Mouse (Mus musculus) adrenal gland, postnatal 10 days (tissue): Measurements from ENCODE around the gene Ago1. TPM values are rescaled to one million over a fixed set of nuclear protein-coding genes. Genes with fewer than 3 reads are reported as not detected.

Experiments used
- DNase-seq: peaks from one replicate; pipeline ENCODE4 v3.0.0; 2021; ENCODE audit warnings: mixed read lengths
- long read RNA-seq, 2 experiments: library from polyadenylated mRNA; stranded (forward); transcript quantifications; one replicate each; pipeline ENCODE4 v2.0.0; 2021
- total RNA-seq, 2 experiments: library from RNA; stranded (reverse); gene quantifications; 2 replicates each; pipeline ENCODE4 v1.2.3; 2021

The Ago1 gene
- total RNA-seq = 10 to 100 TPM; 27.1 to 34.1 TPM
- long read RNA-seq, experiment 1, partial matches to known transcripts = 0 of 6 reads
- long read RNA-seq, experiment 1, other reads (novel, unspliced or antisense) = 6 of 6 reads
- long read RNA-seq, experiment 2, partial matches to known transcripts = 0 of 3 reads
- long read RNA-seq, experiment 2, other reads (novel, unspliced or antisense) = 3 of 3 reads

DNA sequence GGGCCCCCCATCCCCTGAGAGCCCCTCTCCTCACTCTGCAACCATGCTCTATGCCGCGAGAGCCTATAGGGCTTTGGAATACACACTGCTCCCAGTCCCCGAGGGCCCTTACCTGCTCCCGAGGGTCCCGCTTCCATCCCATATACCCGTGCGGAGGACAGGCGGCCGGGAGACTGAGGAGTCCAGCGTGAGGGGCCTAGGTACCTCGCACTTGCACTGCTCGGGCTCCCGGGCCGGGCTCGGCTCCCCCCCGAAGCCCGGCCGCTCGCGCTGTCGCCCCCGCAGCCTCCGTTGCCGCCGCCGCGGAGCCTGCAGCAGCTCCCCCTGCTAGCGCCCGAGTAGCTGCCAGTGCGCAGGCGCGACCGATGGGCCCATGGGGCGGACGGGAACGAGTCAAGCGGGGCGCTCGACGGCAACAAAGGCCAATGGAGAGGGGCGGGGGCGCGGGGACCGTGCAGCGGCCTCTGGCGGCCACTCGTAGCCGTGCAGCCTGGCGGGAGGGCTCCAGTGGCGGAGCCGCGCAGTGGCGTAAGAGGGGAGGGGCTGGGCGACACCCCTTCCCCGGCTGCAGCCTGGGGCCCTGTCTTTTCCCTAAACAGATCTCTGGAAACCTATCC is at the start of gene Ago1:
Gene Ago1, minus strand, starts transcription at position 299 of the 617 bp plus-strand sequence.
- peak; percentile 98 for DNase-seq

DNA sequence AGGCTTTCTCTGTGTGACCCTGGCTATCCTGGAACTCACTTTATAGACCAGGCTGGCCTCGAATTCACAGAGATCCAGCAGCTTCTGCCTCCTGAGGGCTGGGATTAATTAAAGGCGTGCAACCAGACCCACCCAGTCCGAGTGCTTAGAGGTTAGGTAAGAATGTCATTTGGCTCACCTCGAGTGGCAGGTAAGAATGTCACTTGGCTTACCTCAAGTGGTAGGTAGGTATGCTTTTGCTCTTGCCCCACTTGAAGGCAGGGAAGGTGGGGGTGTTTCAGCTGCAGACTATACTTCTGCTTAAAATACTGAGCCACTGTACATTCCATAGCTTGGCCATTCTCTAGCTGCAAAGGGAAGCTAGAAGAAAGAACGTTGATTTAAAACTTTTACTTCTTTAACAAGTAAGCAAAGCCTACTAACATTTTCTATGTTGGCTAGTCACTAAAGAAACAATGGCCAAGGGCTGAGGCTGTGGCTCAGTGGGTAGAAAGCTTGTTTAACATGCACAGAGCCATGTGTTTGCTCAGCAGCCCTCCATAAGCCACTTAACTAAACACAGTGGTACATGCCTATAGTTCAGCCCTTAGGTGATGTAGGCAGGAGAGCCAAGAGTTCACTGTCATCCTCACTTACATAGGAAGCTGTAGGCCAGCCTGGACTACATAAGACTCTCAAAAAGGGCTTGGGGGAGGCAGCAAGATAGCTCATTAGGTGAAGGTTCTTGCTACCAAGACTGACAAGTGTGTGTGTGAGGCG is 44.1 kb upstream of the Ago1 start:
- DNase-seq = no peak

GRCm38 (mm10) chr4:126511013-126511412 is 42.6 kb upstream of the Ago1 start:
- DNase-seq = no peak

GRCm38 (mm10) chr4:126509072-126509471 is 40.7 kb upstream of the Ago1 start:
- DNase-seq = no peak

DNA sequence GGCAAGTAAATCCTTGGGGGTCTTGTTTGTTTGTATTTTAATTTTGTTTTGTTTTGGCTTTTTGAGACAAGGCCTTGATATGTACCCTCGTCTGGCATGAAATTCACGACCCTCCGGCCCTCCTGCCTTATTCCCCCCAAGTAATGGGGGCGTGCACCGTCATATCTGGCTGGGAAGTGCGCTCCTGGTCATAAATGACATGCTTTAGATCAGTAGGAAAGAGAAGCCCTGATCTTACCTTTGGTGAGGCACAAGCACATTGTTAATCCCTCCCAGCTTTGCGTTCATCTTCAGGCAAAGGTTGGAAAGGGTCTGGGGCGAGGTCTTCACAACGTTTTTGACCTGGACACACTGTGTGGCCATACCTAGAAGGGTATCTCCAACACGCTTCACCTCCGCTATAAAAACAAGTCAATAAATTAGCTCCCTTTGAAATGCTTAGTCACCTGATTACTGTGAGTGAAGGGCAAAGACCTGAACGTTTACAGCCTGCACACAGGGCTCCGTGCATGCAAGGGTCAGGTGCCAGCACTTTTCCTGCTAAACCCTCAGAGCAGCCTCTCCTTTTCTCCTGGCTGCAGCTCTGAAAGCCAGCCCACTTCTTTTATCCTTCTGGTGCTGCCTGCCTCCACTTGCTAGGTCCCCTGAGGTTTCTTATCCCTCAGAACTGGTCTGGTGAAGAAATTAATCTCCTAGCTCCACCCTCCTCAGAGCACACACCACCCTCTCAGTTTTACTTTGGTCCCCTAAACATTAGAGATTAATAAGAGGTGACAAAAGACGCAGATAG is 39.9 kb upstream of the Ago1 start:
- no peak for DNase-seq

DNA sequence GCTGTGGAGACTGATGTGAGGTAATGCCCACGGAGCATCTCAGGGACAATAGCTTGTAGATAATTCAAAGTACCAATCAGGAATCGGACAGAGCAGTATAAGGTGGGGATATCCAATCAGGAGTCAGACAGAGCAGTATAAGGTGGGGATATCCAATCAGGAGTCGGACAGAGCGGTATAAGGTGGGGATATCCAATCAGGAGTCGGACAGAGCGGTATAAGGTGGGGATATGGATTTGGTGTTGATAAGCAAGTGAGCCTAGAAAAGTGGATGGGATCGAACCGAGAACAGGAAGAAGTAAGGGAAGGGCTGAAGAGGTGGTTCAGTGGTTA is 34.6 kb upstream of the Ago1 start:
- DNase-seq = no peak

DNA sequence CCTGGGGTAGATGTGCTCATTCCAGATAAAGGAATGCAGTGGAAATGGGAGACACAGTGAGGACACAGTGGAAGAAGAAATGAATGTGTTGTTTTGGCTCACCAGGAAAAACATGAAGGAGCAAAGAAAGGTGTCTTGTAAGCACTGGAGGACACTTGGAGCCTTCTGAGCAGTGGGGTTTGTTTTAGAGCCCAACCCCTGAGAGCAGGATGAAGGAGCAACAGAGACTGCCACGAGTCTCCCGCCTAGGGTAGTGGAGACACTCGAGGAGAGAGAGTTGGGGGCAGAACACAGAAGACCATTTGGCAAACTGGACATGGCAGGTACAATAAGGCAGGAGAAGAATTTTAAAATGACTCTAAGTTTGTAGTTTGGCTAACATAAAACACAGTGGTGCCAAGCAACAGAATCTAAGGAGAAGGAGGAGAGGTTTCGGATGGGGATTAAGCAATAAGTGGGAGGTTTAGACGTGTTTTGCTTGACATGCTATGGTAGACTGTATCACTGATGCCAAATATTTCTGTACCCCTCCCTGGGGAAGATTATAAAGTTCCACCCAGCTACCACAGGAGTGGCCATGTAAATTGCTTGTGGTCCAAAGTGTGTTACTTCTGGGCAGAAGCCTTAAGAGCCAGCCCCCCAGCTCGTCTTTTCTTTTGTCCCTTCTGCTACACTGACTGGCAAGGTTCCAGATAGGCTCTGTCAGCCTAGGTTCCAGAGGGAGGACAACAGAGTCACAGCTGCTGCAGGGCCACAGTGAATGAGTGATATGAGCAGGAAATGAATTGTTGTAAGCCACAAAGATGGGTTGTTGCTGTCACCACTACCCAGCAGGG is 34.0 kb upstream of the Ago1 start:
- DNase-seq = no peak

GRCm38 (mm10) chr4:126498601-126499000 is 30.2 kb upstream of the Ago1 start:
- DNase-seq = no peak

DNA sequence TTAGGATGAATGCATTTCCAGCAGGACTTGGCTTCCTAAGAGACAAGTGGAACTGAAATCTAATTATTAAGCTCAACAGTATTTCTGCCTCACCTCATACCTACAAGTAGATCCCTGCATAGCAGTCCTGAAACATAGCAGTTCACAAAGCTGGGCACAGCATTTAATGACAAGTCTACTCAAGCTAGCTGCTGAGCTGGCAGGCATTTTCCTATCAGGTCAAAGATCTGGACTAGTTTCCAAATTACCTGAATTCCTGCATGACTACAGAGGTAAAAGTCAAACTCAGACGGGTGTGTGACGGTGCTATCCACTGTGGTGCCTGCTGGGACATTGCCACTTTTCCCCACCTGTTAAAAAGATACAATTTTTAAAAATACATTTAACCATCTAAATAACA is 28.6 kb upstream of the Ago1 start:
- no peak for DNase-seq

DNA sequence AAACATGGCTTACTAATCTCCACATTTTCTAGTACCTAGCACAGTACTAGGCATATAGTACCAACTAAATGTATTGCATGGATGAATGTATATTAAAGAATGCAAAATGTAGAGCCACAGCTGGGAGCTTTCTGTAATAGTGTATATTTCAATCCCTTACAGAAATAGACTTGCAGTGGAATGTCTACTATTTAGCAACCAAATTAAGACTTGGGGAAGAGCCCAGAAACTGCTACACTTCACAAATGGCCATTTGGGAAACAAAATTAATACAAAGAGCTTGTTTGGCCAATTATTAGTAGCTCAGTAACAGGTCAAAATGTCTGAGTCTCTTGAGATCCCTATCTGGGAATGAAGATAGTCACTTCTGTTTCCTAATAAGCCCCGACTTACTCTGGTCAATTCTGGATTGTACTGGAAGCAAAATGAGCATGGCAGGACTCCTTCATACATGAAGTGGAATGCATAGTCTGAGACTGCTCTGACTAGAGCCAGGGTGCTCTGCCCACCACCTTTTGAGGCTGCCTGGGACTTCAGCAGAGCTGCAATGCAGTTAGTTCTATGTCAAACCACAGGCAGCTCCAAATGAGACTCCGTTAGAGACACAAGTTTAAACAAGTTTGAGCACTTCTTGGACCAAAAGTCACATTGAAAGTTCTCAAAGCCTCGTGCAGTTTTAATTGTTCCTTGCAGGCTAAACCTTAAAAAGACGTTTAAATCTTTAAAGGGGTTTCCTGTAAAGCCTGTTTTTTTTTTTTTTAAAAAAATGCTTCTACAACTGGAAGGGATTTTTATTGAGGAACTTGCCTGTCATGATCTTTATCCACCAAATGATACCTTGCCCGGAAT is 27.8 kb upstream of the Ago1 start:
- DNase-seq = no peak

GRCm38 (mm10) chr4:126495453-126495852 is 27.1 kb upstream of the Ago1 start:
- no peak for DNase-seq

- DNase-seq = no peak
Observed at GRCm38 (mm10) chr4:126493416-126493815, 25.0 kb upstream of the Ago1 start.

- DNase-seq = no peak
Observed at GRCm38 (mm10) chr4:126491977-126492376, 23.6 kb upstream of the Ago1 start.

DNA sequence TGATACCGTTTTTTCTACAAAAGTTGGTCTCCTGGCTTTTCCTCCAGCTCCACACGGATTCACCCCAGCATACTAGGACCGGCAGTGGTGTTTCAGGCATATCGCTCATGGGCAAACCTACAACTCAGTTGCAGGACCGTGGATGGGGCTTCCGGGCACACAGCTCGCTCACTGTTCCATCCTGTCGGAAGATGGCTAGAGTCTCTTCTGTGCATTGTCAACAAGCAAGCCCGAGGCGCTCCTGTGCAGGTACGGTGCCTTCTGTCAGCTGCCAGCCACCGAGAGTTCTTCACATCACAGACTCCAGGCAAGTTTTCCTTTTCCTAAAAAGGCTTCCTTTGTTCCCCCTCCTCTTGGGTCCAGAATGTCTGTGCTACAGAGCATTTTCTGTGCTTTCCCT is 22.3 kb upstream of the Ago1 start:
- DNase-seq = no peak

- DNase-seq = no peak
Observed at GRCm38 (mm10) chr4:126489811-126490210, 21.4 kb upstream of the Ago1 start.

- no peak for DNase-seq
Observed at GRCm38 (mm10) chr4:126486217-126486616, 17.8 kb upstream of the Ago1 start.

DNA sequence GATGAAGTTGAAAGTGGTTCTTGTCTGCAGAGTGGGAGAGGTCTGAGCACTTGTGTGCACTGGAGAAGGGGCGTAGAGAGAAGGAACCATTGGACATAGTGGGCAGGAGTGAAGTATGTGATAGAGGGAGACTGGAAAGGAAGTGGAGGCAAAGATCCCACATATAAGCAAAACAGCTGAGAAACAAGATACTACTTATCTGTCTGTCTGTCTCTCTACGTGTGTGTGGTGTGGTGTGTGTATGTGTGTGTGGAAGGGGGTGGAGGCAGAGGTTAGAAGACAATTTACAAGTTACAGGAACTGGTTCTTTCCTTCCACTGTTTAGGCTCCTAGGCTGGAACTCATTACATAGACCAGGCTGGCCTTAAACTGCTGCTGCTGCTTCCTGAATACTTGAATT is 16.7 kb upstream of the Ago1 start:
- DNase-seq = no peak

DNA sequence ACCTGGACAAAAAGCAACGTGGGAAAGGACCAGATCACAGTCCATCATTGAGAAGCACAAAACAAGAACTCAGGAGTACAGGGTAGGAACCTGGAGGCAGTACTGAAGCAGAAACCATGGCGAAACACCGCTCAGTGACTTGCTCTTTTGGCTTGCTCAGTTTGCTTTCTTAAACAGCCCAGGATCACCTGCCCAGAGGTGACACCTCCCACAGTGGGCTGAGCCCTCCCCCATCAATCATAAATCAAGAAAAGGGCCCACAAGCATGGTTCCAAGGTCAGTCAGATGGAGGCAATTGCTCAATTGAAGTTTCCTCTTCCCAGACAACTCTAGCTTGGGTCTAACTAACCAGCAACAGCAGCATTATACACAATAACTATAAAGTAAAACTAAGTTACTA is 15.5 kb upstream of the Ago1 start:
- no peak for DNase-seq

DNA sequence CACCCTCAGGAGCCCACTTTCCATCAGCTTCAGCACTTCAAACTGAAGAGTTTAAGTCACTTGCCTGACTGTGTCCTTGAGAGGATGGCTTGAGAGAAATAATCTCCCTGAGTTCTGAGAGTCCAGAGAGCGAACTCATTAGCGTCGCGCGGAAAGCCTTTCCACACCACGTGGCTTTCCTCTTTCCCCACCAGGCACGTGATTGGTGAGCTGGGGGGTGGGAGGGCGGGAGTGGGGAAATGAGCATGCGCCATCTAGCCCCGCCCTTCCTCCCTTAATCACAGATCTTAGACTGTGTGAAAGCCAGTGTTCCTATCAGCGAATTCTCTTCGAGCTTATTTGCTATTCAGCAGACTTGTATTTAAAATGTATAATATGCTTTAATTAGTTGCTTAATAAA is 14.6 kb upstream of the Ago1 start:
- no peak for DNase-seq

DNA sequence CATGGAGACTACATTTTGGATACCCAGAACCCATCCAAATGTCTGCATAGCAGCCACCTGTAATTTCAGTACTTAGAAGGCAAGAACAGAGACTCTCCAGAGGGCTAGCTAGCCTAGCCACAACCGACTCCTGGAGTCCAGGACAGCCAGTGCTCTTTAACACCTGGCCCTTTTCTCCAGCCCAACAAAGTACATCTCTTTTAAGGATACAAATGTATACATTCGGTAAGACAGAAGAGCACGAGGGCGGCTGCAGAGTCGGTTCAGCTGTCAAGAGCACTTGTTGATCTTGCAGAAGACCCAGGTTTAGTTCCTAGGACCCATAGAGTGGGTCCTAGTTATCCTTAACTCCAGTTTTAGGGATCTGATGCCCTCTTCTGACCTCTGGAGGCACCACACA is 13.1 kb upstream of the Ago1 start:
- no peak for DNase-seq

DNA sequence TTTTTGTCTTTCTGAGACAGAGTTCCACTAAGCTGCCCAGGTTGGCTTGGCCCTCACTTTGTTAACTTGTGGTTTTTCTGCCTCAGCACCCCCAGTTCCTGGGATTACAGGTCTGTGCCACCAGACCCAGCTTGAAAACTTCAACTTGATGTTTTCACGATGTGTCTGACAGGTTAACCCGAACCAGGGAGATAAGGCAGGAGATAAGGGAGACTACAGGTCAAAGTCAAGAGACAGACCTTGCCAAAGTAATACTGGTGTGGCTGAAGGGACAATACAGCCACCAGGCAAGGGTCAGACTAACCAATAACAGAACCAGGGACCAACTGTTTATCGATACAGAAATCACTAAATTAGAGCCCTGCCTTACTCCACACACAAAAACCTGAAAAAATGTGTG is 11.9 kb upstream of the Ago1 start:
- no peak for DNase-seq
